Mouse (Mus musculus) ES-Bruce4 (cell line): ENCODE measurements around the gene Il2ra. TPM values are rescaled to one million over a fixed set of nuclear protein-coding genes. Genes with fewer than 3 reads are reported as not detected.

Experiments
- H3K27ac ChIP-seq: 2 replicates; pipeline ENCODE4 v1.5.1; 2012; ENCODE audit warnings: low read length, inconsistent platforms; ENCODE audit not compliant: insufficient read depth
- H3K27me3 ChIP-seq: 2 replicates; pipeline ENCODE4 v1.6.1; 2012; ENCODE audit warnings: mild to moderate bottlenecking, low read length, inconsistent platforms; ENCODE audit not compliant: control insufficient read depth, poor library complexity, insufficient read depth, severe bottlenecking
- H3K36me3 ChIP-seq: 2 replicates; pipeline ENCODE4 v1.6.1; 2012; ENCODE audit warnings: inconsistent platforms, mild to moderate bottlenecking, low read length, moderate library complexity; ENCODE audit not compliant: control insufficient read depth, poor library complexity, insufficient read depth, severe bottlenecking
- H3K4me1 ChIP-seq: one replicate; pipeline ENCODE4 v1.8.1; 2011; ENCODE audit warnings: low read length; ENCODE audit not compliant: control insufficient read depth, insufficient read depth
- H3K4me3 ChIP-seq: 2 replicates; pipeline ENCODE4 v1.5.1; 2011; ENCODE audit warnings: low read depth, mild to moderate bottlenecking, low read length
- H3K9ac ChIP-seq: 2 replicates; pipeline ENCODE4 v1.6.1; 2012; ENCODE audit warnings: low read depth, mild to moderate bottlenecking, inconsistent platforms; ENCODE audit not compliant: poor library complexity, severe bottlenecking
- H3K9me3 ChIP-seq: replicated peaks from 2 replicates; pipeline ENCODE4 v1.6.1; 2012; ENCODE audit warnings: mild to moderate bottlenecking, low read length, inconsistent platforms; ENCODE audit not compliant: control insufficient read depth, poor library complexity, insufficient read depth, severe bottlenecking
- CTCF ChIP-seq: IDR thresholded peaks from one replicate; pipeline ENCODE4 v1.8.1; 2011; ENCODE audit warnings: low read depth, low read length
- EP300 ChIP-seq: IDR thresholded peaks from 2 replicates; pipeline ENCODE4 v1.6.1; 2011; ENCODE audit warnings: low read depth, low read length; ENCODE audit not compliant: insufficient read depth
- POLR2A ChIP-seq: IDR thresholded peaks from one replicate; pipeline ENCODE4 v1.8.1; 2011; ENCODE audit warnings: low read length; ENCODE audit not compliant: insufficient read depth
- polyA plus RNA-seq: library from polyadenylated mRNA; stranded (reverse); fragments of >200 nt; gene quantifications from 2 replicates; pipeline ENCODE4 v1.2.4, GENCODE M21; 2011; ENCODE audit warnings: low read depth; ENCODE audit not compliant: missing spikeins, insufficient read depth, insufficient read length

Gene Il2ra
- polyA plus RNA-seq, 1 experiment = not detected

GRCm38 (mm10) chr2:11686512-11686911 lies 43.9 kb downstream of the Il2ra start:
- Histone ChIP-seq H3K9me3 (no peaks in the 10 kb centered on the region), H3K4me3 (no peak overlapping the region), H3K27ac (no peak overlapping the region), H3K27me3 (no peaks in the 10 kb centered on the region), H3K36me3 (no peaks in the 10 kb centered on the region), H3K9ac (no peak overlapping the region), H3K4me1 (peaks cover 2% of the 10 kb centered on the region)
- TF ChIP-seq CTCF = no peak
- no peak for TF ChIP-seq EP300
- no peak for TF ChIP-seq POLR2A

- Histone ChIP-seq H3K9me3 (no peaks in the 10 kb centered on the region), H3K36me3 (no peaks in the 10 kb centered on the region), H3K4me3 (no peak overlapping the region), H3K27me3 (no peaks in the 10 kb centered on the region), H3K27ac (no peak overlapping the region), H3K4me1 (peaks cover under 1% of the 10 kb centered on the region), H3K9ac (no peak overlapping the region)
- TF ChIP-seq CTCF (no peak), POLR2A (no peak), EP300 (no peak)
Observed at GRCm38 (mm10) chr2:11687436-11687835, 44.8 kb downstream of the Il2ra start.

GRCm38 (mm10) chr2:11690201-11690890 lies 47.7 kb downstream of the Il2ra start:
- H3K4me3 ChIP-seq = no peak overlapping the region
- H3K4me1 ChIP-seq = no peaks in the 10 kb centered on the region
- no peak overlapping the region for H3K9ac ChIP-seq
- no peaks in the 10 kb centered on the region for H3K36me3 ChIP-seq
- no peaks in the 10 kb centered on the region for H3K9me3 ChIP-seq
- TF ChIP-seq CTCF = no peak
- TF ChIP-seq EP300 = no peak
- no peak for TF ChIP-seq POLR2A
- H3K27ac ChIP-seq = no peak overlapping the region
- no peaks in the 10 kb centered on the region for H3K27me3 ChIP-seq

GRCm38 (mm10) chr2:11693352-11693751 lies 50.7 kb downstream of the Il2ra start:
- no peak for TF ChIP-seq POLR2A
- TF ChIP-seq CTCF = no peak
- no peak for TF ChIP-seq EP300
- no peaks in the 10 kb centered on the region for H3K36me3 ChIP-seq
- H3K9me3 ChIP-seq = no peaks in the 10 kb centered on the region
- no peaks in the 10 kb centered on the region for H3K27me3 ChIP-seq
- H3K4me3 ChIP-seq = no peak overlapping the region
- no peak overlapping the region for H3K27ac ChIP-seq
- no peaks in the 10 kb centered on the region for H3K4me1 ChIP-seq
- no peak overlapping the region for H3K9ac ChIP-seq

- no peak overlapping the region for H3K4me3 ChIP-seq
- no peaks in the 10 kb centered on the region for H3K27me3 ChIP-seq
- H3K36me3 ChIP-seq = no peaks in the 10 kb centered on the region
- H3K9ac ChIP-seq = no peak overlapping the region
- no peaks in the 10 kb centered on the region for H3K4me1 ChIP-seq
- H3K9me3 ChIP-seq = no peaks in the 10 kb centered on the region
- TF ChIP-seq POLR2A = no peak
- no peak for TF ChIP-seq CTCF
- no peak for TF ChIP-seq EP300
- no peak overlapping the region for H3K27ac ChIP-seq
Observed at GRCm38 (mm10) chr2:11694104-11694503, 51.5 kb downstream of the Il2ra start.

- Histone ChIP-seq H3K9ac (no peak overlapping the region), H3K27me3 (no peaks in the 10 kb centered on the region), H3K9me3 (no peaks in the 10 kb centered on the region), H3K27ac (no peak overlapping the region), H3K36me3 (no peaks in the 10 kb centered on the region), H3K4me1 (no peaks in the 10 kb centered on the region), H3K4me3 (no peak overlapping the region)
- TF ChIP-seq POLR2A (no peak), EP300 (no peak), CTCF (no peak)
Observed at GRCm38 (mm10) chr2:11695867-11696266, 53.3 kb downstream of the Il2ra start.
